Mouse (Mus musculus): ENCODE results near the gene Ski.

DNA sequence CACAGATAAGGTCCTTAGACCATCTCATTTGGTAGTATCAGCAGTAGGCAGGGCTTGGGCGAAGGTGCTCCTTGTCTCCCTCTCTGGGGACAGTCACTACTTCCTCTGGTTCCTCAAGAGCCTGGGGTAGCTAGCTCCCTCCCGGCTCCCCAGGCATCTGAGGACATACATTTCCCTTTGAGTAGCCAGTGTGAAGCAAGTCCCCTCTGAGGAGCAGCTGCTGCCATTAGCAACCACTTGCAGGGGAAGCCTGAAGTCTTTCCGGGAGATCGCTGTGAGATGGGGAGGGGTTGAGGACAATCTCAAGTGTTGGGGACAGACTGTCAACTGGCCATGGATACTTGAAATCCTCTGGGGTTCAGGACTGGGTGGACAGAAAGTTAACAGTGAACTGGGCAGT is 70.5 kb downstream of the Ski start:
- TF ChIP-seq POLR2A (IDR thresholded peaks at IDR 0.05; ENCODE audit: borderline replicate concordance, extremely low read depth, insufficient read depth, insufficient read length, poor library complexity, severe bottlenecking) (no peak), CTCF (IDR thresholded peaks at IDR 0.05; ENCODE audit: borderline replicate concordance, extremely low read depth, insufficient read depth, insufficient read length) (no peak)
